20 mouse cellular contexts compared by ENCODE assay signal in genomic region chr11:79613711-79614110, GRCm38 (mm10). TPM values are rescaled to one million over a fixed set of nuclear protein-coding genes. Genes with fewer than 3 reads are reported as not detected.
DNase-seq lines count a peak whose midpoint lies in the region; ATAC-seq and TF ChIP-seq lines count a peak whose summit lies in the region.
"Had no signal": no experiment of that assay in that cellular context is flagged by ENCODE, and none has a peak within 500 bp of the region (broad histone marks: within the 10 kb centered on the region; RNA-seq: fewer than 3 reads in every experiment).

No protein-coding gene starts in this region.

- no peaks in the 10 kb centered on the region for H3K36me3 ChIP-seq in forebrain, embryonic 12.5 days (replicated peaks)
- no peaks in the 10 kb centered on the region for H3K36me3 ChIP-seq in forebrain, embryonic 14.5 days (ENCODE audit: control insufficient read depth, insufficient read depth, low read length)
- H3K36me3 ChIP-seq in midbrain, embryonic 11.5 days (ENCODE audit: control insufficient read depth, insufficient read depth, low read length) = no peaks in the 10 kb centered on the region
- no peaks in the 10 kb centered on the region for H3K36me3 ChIP-seq in midbrain, postnatal 0 days (ENCODE audit: insufficient read depth, low read length)
- H3K36me3 ChIP-seq: G1E; heart, embryonic 10.5 days; limb, embryonic 15.5 days; liver, embryonic 15.5 days had no signal

- ATAC-seq in forebrain, embryonic 12.5 days (ENCODE audit: low FRiP score) = no peak
- ATAC-seq in forebrain, embryonic 14.5 days = no peak
- no peak for ATAC-seq in midbrain, embryonic 11.5 days (ENCODE audit: low FRiP score)
- no peak for ATAC-seq in midbrain, postnatal 0 days (ENCODE audit: low FRiP score)
- ATAC-seq in megakaryocyte progenitor cell, adult 5-6 weeks (replicated peaks; ENCODE audit: poor library complexity) = peak; percentile 43; the same call in 1 of the 2 replicates
- ATAC-seq: forebrain, embryonic 16.5 days; hindbrain, embryonic 16.5 days had no signal

- no peak for TF ChIP-seq CTCF in midbrain, postnatal 0 days (IDR thresholded peaks at IDR 0.05)

- DNase-seq in forebrain, embryonic 14.5 days (ENCODE audit: low spot score) = no peak
- DNase-seq in midbrain, embryonic 11.5 days (ENCODE audit: low spot score, missing footprints) = no peak
- no peak for DNase-seq in midbrain, postnatal 0 days (ENCODE audit: low spot score)
- peak; percentile 57 for DNase-seq in thymus, postnatal 4 days
- no peak for DNase-seq in spleen, postnatal 4 days (ENCODE audit: low spot score in 2 of 2)
- no peak for DNase-seq in adrenal gland, adult (ENCODE audit: inconsistent age in 2 of 2, low spot score in 1 of 2)
- DNase-seq: cerebellum, adult 8-10 months; heart, postnatal 14 days; kidney, adult 11 months; layer of hippocampus, postnatal 36 days; midbrain, embryonic 14.5 days had no signal

- H3K27me3 ChIP-seq in forebrain, embryonic 12.5 days = peaks cover 7% of the 10 kb centered on the region
- no peaks in the 10 kb centered on the region for H3K27me3 ChIP-seq in forebrain, embryonic 14.5 days (replicated peaks; ENCODE audit: control insufficient read depth, insufficient read depth, low read length)
- no peaks in the 10 kb centered on the region for H3K27me3 ChIP-seq in midbrain, embryonic 11.5 days (ENCODE audit: control insufficient read depth, insufficient read depth, low read length)
- H3K27me3 ChIP-seq in midbrain, postnatal 0 days (ENCODE audit: insufficient read depth, low read length) = no peaks in the 10 kb centered on the region
- H3K27me3 ChIP-seq: limb, embryonic 15.5 days had no signal

- no peaks in the 10 kb centered on the region for H3K9me3 ChIP-seq in forebrain, embryonic 12.5 days
- H3K9me3 ChIP-seq in forebrain, embryonic 14.5 days (replicated peaks; ENCODE audit: control insufficient read depth, low read length) = no peaks in the 10 kb centered on the region
- no peaks in the 10 kb centered on the region for H3K9me3 ChIP-seq in midbrain, embryonic 11.5 days (ENCODE audit: control insufficient read depth, low read length)
- H3K9me3 ChIP-seq in midbrain, postnatal 0 days (ENCODE audit: low read length) = no peaks in the 10 kb centered on the region
- H3K9me3 ChIP-seq: G1E; heart, embryonic 10.5 days; limb, embryonic 15.5 days; liver, embryonic 15.5 days had no signal

- WGBS in forebrain, embryonic 12.5 days = 53% methylated on average over 4 of the region's 4 CpGs
- 62% methylated on average over 4 of the region's 4 CpGs for WGBS in forebrain, embryonic 14.5 days
- 49% methylated on average over 4 of the region's 4 CpGs for WGBS in midbrain, embryonic 11.5 days
- WGBS in midbrain, postnatal 0 days = 67% methylated on average over 4 of the region's 4 CpGs

- no peak overlapping the region for H3K9ac ChIP-seq in forebrain, embryonic 12.5 days
- no peak overlapping the region for H3K9ac ChIP-seq in forebrain, embryonic 14.5 days (ENCODE audit: low read length)
- H3K9ac ChIP-seq in midbrain, embryonic 11.5 days (ENCODE audit: low read length) = no peak overlapping the region
- no peak overlapping the region for H3K9ac ChIP-seq in midbrain, postnatal 0 days (replicated peaks; ENCODE audit: low read length, poor library complexity, severe bottlenecking)
- H3K9ac ChIP-seq: limb, embryonic 15.5 days; liver, embryonic 15.5 days had no signal

- H3K4me2 ChIP-seq in forebrain, embryonic 12.5 days = no peak overlapping the region
- no peak overlapping the region for H3K4me2 ChIP-seq in forebrain, embryonic 14.5 days (ENCODE audit: low read length)
- no peak overlapping the region for H3K4me2 ChIP-seq in midbrain, embryonic 11.5 days
- no peak overlapping the region for H3K4me2 ChIP-seq in midbrain, postnatal 0 days (ENCODE audit: low read depth, low read length, poor library complexity, severe bottlenecking)
- H3K4me2 ChIP-seq: limb, embryonic 15.5 days; liver, embryonic 15.5 days had no signal

- peak overlapping the region; percentile 9; the same call in 1 of the 2 replicates for H3K27ac ChIP-seq in forebrain, embryonic 12.5 days
- H3K27ac ChIP-seq in forebrain, embryonic 14.5 days (ENCODE audit: low read depth, low read length) = no peak overlapping the region
- H3K27ac ChIP-seq in midbrain, embryonic 11.5 days (ENCODE audit: low read depth, low read length) = peak overlapping the region; percentile 60
- no peak overlapping the region for H3K27ac ChIP-seq in midbrain, postnatal 0 days (ENCODE audit: low read depth, low read length)
- H3K27ac ChIP-seq: heart, embryonic 10.5 days; kidney, postnatal 0 days; limb, embryonic 15.5 days; liver, embryonic 15.5 days had no signal

- H3K4me1 ChIP-seq in forebrain, embryonic 12.5 days = peaks cover 60% of the 10 kb centered on the region
- peaks cover 19% of the 10 kb centered on the region for H3K4me1 ChIP-seq in forebrain, embryonic 14.5 days (ENCODE audit: control insufficient read depth, insufficient read depth, low read length)
- H3K4me1 ChIP-seq in midbrain, embryonic 11.5 days (ENCODE audit: control insufficient read depth, insufficient read depth, low read length) = peaks cover 62% of the 10 kb centered on the region
- H3K4me1 ChIP-seq in midbrain, postnatal 0 days (ENCODE audit: insufficient read depth, low read length) = peaks cover 13% of the 10 kb centered on the region; the same call in 1 of the 2 replicates

- H3K4me3 ChIP-seq in forebrain, embryonic 12.5 days (replicated peaks) = no peak overlapping the region
- H3K4me3 ChIP-seq in forebrain, embryonic 14.5 days (ENCODE audit: low read depth, low read length) = no peak overlapping the region
- H3K4me3 ChIP-seq in midbrain, embryonic 11.5 days (ENCODE audit: low read depth, low read length) = no peak overlapping the region
- no peak overlapping the region for H3K4me3 ChIP-seq in midbrain, postnatal 0 days (ENCODE audit: low read depth, low read length)
- H3K4me3 ChIP-seq: heart, embryonic 10.5 days; limb, embryonic 15.5 days; liver, embryonic 15.5 days had no signal

RNA-seq across cellular contexts. Expression of gene Rab11fip4, which starts 22.7 kb away (rescaled TPM):
- polyA plus RNA-seq in forebrain, embryonic 12.5 days (2016; fragmentation: Nextera tagmentation; extraction: Ambion mirVana) = 25.6 and 26.8 TPM in 2 replicates
- polyA plus RNA-seq in forebrain, embryonic 14.5 days (2014; fragmentation: Nextera tagmentation; extraction: Ambion mirVana) = 13.2 and 16.6 TPM in 2 replicates
- 13.5 and 14.1 TPM in 2 replicates for polyA plus RNA-seq in midbrain, embryonic 11.5 days (2014; fragmentation: Nextera tagmentation; extraction: Ambion mirVana)
- total RNA-seq in midbrain, postnatal 0 days (2014; rRNA removed) = 68.1 and 68.3 TPM in 2 replicates
- polyA plus RNA-seq in midbrain, postnatal 0 days (2015; fragmentation: Nextera tagmentation; extraction: Ambion mirVana) = 19.0 and 19.9 TPM in 2 replicates
- 0.85 and 2.0 TPM in 2 replicates for total RNA-seq in megakaryocyte progenitor cell, adult 5-6 weeks (2015)
- 3.2 and 3.7 TPM in 2 replicates for total RNA-seq in megakaryocyte progenitor cell, adult 5-6 weeks (2017)
- polyA plus RNA-seq: G1E had no signal

Comparison
In these comparisons a context has a peak if more than half of its experiments do, and no peak if none do; other contexts are left out.
1. H3K27ac ChIP-seq: peak in forebrain, embryonic 12.5 days (single experiment) and midbrain, embryonic 11.5 days (single experiment); none in forebrain, embryonic 14.5 days (single experiment) and midbrain, postnatal 0 days (single experiment).